Mouse (Mus musculus) lung, postnatal 25 days (tissue): ENCODE measurements around the gene Siae.

ENCODE experiments used
- DNase-seq: peaks from one replicate; pipeline ENCODE4 v3.0.0; 2022; ENCODE audit warnings: low spot score

Gene Siae

GRCm38 (mm10) chr9:37569231-37569835, 13.8 kb downstream of the Siae start:
- no peak for DNase-seq

- DNase-seq = no peak
These were observed 16.8 kb downstream of the Siae start for GRCm38 (mm10) chr9:37572204-37572876.

DNA sequence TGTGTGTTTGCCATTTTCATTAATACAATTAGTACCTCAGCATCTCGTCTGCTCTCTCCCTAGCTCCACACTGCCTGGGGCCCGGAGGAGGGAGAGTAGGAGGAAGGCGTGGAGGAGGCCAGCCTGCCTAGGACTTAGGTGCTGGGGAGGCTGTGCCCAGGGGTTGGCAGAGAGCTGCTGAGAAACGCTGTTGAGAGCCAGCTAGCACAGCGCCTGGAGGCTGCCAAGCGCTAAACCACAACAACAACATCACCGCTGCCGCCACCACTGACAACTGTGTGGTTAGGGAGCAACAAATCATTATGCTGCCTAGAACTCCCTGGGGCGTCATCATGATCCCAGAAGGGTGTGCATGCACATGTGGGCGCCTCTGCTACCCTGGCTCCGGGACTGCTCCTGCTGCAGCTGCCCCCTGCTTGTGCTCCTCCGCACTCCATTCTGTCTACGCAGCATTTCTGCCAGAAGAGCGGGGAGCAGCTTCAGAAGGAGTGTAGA, 21.0 kb downstream of the Siae start:
- DNase-seq = no peak

- DNase-seq = no peak
These were observed 28.1 kb downstream of the Siae start for GRCm38 (mm10) chr9:37583594-37583993.

DNA sequence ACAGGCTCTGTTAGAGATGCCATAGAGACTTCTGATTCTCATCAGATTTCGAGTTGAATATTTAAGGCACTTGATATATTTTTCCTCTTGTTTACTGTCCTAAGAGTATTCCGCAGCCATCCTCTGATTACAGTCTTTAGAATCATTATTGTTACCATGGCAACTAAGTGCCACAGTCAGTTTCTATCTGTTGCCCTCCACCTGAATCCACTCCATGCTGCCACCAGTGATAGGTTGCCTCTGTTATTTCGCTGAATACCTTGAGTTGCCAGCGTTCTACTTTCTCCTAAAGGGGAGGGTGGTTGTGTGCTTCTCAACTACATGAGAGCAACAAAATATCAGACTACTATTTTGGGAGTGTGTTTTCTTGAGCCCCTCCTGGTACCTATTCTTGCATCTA, 31.2 kb downstream of the Siae start:
- no peak for DNase-seq

- DNase-seq = no peak
These were observed 34.9 kb downstream of the Siae start for GRCm38 (mm10) chr9:37590381-37590780.

DNA sequence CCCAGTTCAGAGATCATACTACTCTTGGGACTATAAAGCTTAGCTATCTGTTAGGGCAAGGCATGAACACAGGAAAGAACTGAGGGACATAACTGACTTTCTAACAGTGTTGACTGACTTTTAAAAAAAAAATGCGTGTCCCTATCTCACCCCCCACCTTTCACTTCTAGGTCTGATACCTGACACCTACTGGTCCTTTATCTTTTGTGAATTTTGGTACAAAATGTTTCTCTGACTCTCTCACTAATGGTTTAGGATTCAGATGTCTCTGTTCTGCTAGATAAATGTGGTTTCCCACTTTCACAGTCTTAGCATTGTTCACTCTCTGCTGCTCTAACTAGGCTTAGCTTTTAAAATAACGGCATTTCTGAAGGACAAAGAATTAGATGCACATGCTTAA, 36.5 kb downstream of the Siae start:
- DNase-seq = no peak

- DNase-seq = no peak
These were observed 37.1 kb downstream of the Siae start for GRCm38 (mm10) chr9:37592633-37593032.

DNA sequence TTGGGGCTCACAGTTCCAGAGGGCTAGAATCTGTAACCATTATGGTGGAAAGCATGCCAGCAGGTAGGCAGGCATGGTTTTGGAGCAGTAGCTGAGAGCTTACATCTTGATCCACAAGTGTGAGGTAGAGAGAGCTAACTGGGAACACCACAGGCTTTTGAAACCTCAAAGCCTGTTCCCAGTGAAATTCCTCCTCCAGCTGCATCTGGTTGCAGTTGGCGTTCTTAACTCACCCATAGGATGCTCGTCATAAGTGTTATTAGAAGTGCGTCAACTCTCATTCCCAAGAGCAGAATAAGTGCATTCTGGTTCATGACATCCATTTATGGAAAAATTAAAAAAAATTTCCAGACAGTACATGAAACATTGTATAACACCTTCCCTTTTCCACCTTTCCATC, 38.2 kb downstream of the Siae start:
- no peak for DNase-seq

DNA sequence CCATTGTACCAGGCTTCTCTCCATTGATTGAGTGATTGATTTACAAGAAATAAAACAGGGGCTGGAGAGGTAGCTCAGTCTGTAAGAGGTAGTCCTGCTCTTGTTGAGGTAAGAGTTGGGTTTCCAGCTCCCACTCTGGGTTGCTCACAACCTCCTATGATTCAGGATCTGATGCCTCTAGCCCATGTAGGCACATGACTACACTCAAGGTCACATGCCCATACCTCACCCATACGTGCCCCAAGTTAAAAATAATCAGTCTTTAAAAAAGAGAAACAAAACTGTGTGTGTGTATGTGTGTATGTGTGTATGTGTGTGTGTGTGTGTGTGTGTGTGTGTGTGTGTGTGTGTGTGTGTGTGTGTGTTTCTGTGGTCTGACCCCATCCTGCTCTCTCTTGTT, 40.1 kb downstream of the Siae start:
- DNase-seq = no peak

GRCm38 (mm10) chr9:37598637-37599036, 43.1 kb downstream of the Siae start:
- no peak for DNase-seq

DNA sequence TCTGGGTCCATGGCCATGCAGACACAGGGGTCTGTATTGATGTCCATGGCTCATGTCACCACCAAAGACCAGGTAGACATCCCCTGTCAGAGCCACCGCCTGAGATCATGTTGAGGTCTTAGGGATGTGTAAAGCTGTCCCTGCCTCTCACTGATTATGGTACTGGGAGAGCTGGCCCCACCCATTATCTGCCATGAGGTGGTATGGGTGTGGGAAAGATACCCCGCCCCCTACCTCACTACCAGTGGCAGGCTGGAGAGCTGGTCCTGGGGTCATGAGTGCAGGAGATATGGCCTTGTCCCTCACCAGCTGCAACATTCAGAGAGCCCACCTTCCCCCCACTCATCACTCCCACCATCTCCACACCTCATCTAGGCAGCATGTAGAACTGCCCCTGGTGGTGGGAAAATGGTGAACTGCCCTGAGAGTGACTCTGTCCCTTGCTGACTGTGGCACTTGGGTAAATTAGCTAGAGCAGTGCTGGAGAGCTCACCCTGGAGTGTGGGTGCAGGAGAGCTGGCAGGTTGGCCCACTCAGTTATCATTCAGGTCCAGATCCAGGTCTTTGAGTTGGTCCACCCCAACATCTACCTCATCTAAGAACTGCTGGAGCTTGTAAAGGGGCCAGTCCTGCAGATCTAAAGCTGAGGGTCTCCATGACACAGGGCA, 45.2 kb downstream of the Siae start:
- no peak for DNase-seq

- DNase-seq = no peak
These were observed 49.6 kb downstream of the Siae start for GRCm38 (mm10) chr9:37605089-37605488.

GRCm38 (mm10) chr9:37609558-37609957, 54.1 kb downstream of the Siae start:
- DNase-seq = no peak

DNA sequence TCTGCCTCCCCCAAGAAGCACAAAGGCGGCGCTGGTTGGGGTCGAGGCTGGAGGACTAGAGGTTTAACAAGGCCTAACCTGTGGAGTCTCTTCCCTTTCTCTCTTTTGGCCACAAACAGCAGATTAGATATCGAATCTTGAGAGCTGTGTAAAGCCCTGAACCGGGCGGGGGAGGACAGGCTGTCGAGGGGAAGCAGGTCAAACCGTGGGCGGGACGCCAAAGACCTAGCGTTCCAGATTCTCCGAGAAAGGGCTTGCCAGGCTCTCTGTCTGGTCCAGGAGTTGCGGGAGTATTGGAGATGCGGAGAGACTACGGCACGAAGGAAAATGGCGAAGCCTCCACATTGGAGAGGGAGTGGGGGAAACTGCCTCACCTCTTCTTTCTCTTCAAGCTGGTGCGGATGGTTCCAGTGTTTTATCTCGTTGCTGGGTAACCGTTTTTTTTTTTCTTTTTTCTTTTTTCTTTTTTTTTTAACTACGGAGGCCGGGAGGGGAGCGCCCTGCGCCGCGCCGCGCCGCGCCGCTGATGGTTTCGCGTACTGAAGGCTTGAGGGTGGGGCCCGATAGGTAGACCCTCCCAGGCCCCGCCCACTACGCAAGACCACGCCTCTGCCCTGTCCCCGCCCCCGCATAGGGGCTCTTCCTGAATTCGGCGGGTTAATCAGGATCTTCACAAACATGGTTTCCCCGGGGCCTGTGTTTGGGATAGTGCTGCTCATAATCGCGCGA, 57.8 kb downstream of the Siae start, which contains the start of gene Spa17:
Spa17 (minus strand) TSS at position 541 of the 729 bp plus-strand sequence.
- peak; percentile 88 for DNase-seq

GRCm38 (mm10) chr9:37613911-37614280, 58.4 kb downstream of the Siae start:
- no peak for DNase-seq

DNA sequence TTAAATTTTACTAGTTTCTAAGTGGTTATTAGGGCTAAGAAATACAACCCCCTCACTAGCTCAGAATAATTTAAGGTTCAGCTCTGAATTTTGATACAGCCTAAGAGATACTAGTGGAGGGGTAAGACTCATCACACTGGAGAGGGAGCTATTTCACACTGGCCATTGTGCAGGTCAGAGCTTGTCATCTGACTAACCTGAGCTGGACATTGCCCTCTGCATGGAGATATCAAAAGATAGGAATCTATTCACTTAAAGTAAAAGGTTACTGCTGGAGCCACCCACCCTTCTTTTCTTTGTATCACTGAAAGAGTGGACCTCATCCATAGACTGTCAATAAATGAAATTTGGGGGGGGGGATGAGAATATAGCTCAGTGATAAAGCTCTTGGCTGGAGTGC, 58.8 kb downstream of the Siae start:
- no peak for DNase-seq

GRCm38 (mm10) chr9:37615220-37615619, 59.7 kb downstream of the Siae start:
- DNase-seq = no peak

GRCm38 (mm10) chr9:37616770-37617169, 61.3 kb downstream of the Siae start:
- DNase-seq = peak; percentile 55

DNA sequence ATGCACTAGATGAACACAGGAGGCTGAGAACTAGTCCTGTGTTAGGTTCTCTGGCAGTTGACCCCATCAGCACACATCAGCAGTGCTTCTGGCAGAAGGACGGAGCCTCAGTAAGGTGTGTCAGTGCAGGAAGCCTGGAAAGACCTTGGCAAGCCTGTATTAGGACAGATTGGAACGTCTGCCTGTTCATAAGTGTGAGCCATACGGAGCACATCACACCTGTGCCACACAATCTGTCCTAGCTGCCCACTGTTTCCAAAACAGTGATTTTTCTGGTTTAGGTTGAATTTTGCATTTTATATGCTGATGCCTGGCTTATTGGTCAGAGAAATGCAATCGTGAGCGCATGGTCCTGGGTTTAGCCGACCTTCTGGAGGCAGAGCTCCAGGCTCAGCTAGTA, 65.8 kb downstream of the Siae start:
- no peak for DNase-seq

DNA sequence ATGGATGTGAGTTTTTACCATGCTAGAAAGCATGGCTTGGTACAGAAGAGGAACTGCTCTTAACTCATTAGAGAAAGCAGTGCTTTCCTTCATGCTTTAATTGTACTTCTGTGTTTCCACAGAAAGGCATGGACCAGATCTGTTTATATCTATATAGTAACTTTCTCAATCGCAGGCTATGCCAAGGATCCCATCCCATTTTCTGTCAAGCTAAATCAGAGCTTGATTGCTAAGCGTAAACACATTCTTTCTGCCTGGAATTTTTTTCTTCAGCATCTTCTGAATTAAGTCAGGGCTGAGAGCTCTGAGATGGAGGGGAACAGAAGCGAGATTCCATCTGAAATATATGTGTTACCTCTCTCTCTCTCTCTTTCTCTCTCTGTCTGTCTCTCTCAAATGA, 68.5 kb downstream of the Siae start:
- DNase-seq = no peak

DNA sequence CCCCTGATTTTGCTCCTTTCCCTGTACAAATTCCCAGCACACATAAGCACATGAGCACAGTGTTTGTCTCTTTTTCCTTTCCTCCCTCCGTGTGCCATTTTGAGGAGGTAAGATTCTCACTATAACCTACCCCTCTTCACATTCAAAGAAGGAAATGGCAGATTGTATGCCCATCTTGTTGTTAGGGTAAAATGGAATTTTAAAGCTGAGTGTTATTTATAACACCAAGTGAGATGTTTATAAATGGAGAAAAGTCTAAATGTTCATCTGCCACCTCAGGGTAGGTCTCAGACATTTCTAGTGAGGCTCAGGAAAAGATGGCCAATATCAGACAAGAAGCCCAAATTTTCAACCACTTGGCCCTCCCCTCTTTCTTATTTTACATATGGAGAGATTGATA, 69.0 kb downstream of the Siae start:
- DNase-seq = no peak

GRCm38 (mm10) chr9:37625129-37625528, 69.6 kb downstream of the Siae start:
- no peak for DNase-seq
